In genomic region chr9:32709764-32710734, GRCm38 (mm10) we compare ENCODE assay signal across 9 mouse cellular contexts.
DNase-seq lines count a peak whose midpoint lies in the region; ATAC-seq and TF ChIP-seq lines count a peak whose summit lies in the region.
"Had no signal": no experiment of that assay in that cellular context is flagged by ENCODE, and none has a peak within 500 bp of the region (broad histone marks: within the 10 kb centered on the region; RNA-seq: fewer than 3 reads in every experiment).

No protein-coding gene starts in this region.

- no peak for DNase-seq in lung, embryonic 14.5 days
- DNase-seq in lung, postnatal 14 days = no peak
- DNase-seq in NIH3T3 (ENCODE audit: low read depth) = peak; percentile 60
- DNase-seq in natural killer cell, adult 2 months (ENCODE audit: low spot score in 2 of 2) = peak; percentile 56 to 74
- DNase-seq in cerebellum, adult 2 months = no peak
- no peak for DNase-seq in midbrain, embryonic 14.5 days
- DNase-seq in right cerebral cortex, postnatal 36 days (ENCODE audit: low spot score in 2 of 2) = no peak

- H3K27me3 ChIP-seq in lung, embryonic 14.5 days (ENCODE audit: insufficient read depth, low read length) = no peaks in the 10 kb centered on the region
- H3K27me3 ChIP-seq in heart, embryonic 16.5 days (ENCODE audit: control insufficient read depth, insufficient read depth, low read length) = no peaks in the 10 kb centered on the region
- H3K27me3 ChIP-seq in cerebellum, adult 2 months (ENCODE audit: control insufficient read depth, insufficient read depth, low read length) = no peaks in the 10 kb centered on the region
- H3K27me3 ChIP-seq in midbrain, embryonic 14.5 days (ENCODE audit: control insufficient read depth, insufficient read depth, low read length) = no peaks in the 10 kb centered on the region; the same call in 1 of the 2 replicates

- H3K9me3 ChIP-seq in lung, embryonic 14.5 days (ENCODE audit: low read depth, low read length) = no peaks in the 10 kb centered on the region
- no peaks in the 10 kb centered on the region for H3K9me3 ChIP-seq in heart, embryonic 16.5 days (replicated peaks; ENCODE audit: control insufficient read depth, low read length)
- H3K9me3 ChIP-seq in midbrain, embryonic 14.5 days (ENCODE audit: control insufficient read depth, low read length) = peaks cover 5% of the 10 kb centered on the region; the same call in 1 of the 2 replicates

- WGBS in lung, embryonic 14.5 days = 53% methylated on average over 17 of the region's 17 CpGs
- 46% methylated on average over 17 of the region's 17 CpGs for WGBS in heart, embryonic 16.5 days
- 89% methylated on average over 17 of the region's 17 CpGs for WGBS in cerebellum, adult 2 months
- 90% methylated on average over 17 of the region's 17 CpGs for WGBS in midbrain, embryonic 14.5 days

- H3K4me3 ChIP-seq in lung, embryonic 14.5 days (ENCODE audit: low read depth, low read length) = no peak overlapping the region
- H3K4me3 ChIP-seq in heart, embryonic 16.5 days (ENCODE audit: low read length) = no peak overlapping the region
- H3K4me3 ChIP-seq in cerebellum, adult 2 months (replicated peaks; ENCODE audit: insufficient read depth, low read depth, low read length) = no peak overlapping the region
- H3K4me3 ChIP-seq in midbrain, embryonic 14.5 days (replicated peaks; ENCODE audit: low read depth, low read length) = no peak overlapping the region

- TF ChIP-seq POLR2A in cerebellum, adult 2 months (IDR thresholded peaks at IDR 0.05; ENCODE audit: borderline replicate concordance, insufficient read depth, low read length) = no peak

- H3K4me2 ChIP-seq in lung, embryonic 14.5 days = peak overlapping the region; percentile 39; the same call in 1 of the 2 replicates
- H3K4me2 ChIP-seq in heart, embryonic 16.5 days (ENCODE audit: low read depth, low read length) = peak overlapping the region; percentile 46; the same call in 1 of the 2 replicates
- H3K4me2 ChIP-seq in midbrain, embryonic 14.5 days (ENCODE audit: low read length) = no peak overlapping the region
- H3K4me2 ChIP-seq: hindbrain, embryonic 14.5 days had no signal

- H3K36me3 ChIP-seq in lung, embryonic 14.5 days (ENCODE audit: insufficient read depth) = 0 out of 2 replicates have a peak, but pooled peaks cover 2% of the 10 kb centered on the region
- H3K36me3 ChIP-seq in heart, embryonic 16.5 days (ENCODE audit: control insufficient read depth, insufficient read depth) = no peaks in the 10 kb centered on the region
- H3K36me3 ChIP-seq in midbrain, embryonic 14.5 days (ENCODE audit: control insufficient read depth, insufficient read depth, low read length) = no peaks in the 10 kb centered on the region

- peak overlapping the region; percentile 44 for H3K27ac ChIP-seq in lung, embryonic 14.5 days (ENCODE audit: low read depth)
- peak overlapping the region; percentile 61 for H3K27ac ChIP-seq in heart, embryonic 16.5 days (ENCODE audit: low read length)
- H3K27ac ChIP-seq in cerebellum, adult 2 months (ENCODE audit: insufficient read depth, low read length) = no peak overlapping the region
- no peak overlapping the region for H3K27ac ChIP-seq in midbrain, embryonic 14.5 days (replicated peaks; ENCODE audit: low read depth, low read length)
- H3K27ac ChIP-seq: hindbrain, embryonic 14.5 days had no signal

- no peak for ATAC-seq in lung, embryonic 14.5 days (ENCODE audit: insufficient read depth)
- no peak for ATAC-seq in heart, embryonic 16.5 days (replicated peaks; ENCODE audit: extremely low read depth, insufficient read depth, low FRiP score)
- no peak for ATAC-seq in midbrain, embryonic 14.5 days (ENCODE audit: low FRiP score, low TSS enrichment)

- peaks cover 58% of the 10 kb centered on the region for H3K4me1 ChIP-seq in lung, embryonic 14.5 days (ENCODE audit: insufficient read depth)
- peaks cover 66% of the 10 kb centered on the region for H3K4me1 ChIP-seq in heart, embryonic 16.5 days (ENCODE audit: control insufficient read depth, insufficient read depth, low read length)
- no peaks in the 10 kb centered on the region for H3K4me1 ChIP-seq in cerebellum, adult 2 months (ENCODE audit: control insufficient read depth, insufficient read depth, low read length)
- H3K4me1 ChIP-seq in midbrain, embryonic 14.5 days (ENCODE audit: control insufficient read depth, insufficient read depth, low read length) = no peaks in the 10 kb centered on the region

- TF ChIP-seq CTCF in lung, embryonic 14.5 days (IDR thresholded peaks at IDR 0.05; ENCODE audit: low read depth) = no peak
- no peak for TF ChIP-seq CTCF in cerebellum, adult 2 months (IDR thresholded peaks at IDR 0.05; ENCODE audit: borderline replicate concordance, insufficient read depth, low read depth, low read length)

- no peak overlapping the region for H3K9ac ChIP-seq in lung, embryonic 14.5 days
- H3K9ac ChIP-seq in heart, embryonic 16.5 days (ENCODE audit: low read length) = peak overlapping the region; percentile 23; the same call in 1 of the 2 replicates
- H3K9ac ChIP-seq in midbrain, embryonic 14.5 days (replicated peaks; ENCODE audit: low read length) = no peak overlapping the region
- H3K9ac ChIP-seq: hindbrain, embryonic 14.5 days had no signal

Comparison
In these comparisons a context has a peak if more than half of its experiments do, and no peak if none do; other contexts are left out.
1. DNase-seq: peak in NIH3T3 (single experiment) and natural killer cell, adult 2 months (2 of 2); none in lung, embryonic 14.5 days (single experiment), lung, postnatal 14 days (single experiment), cerebellum, adult 2 months (0 of 2), midbrain, embryonic 14.5 days (single experiment) and right cerebral cortex, postnatal 36 days (0 of 2).
2. H3K27ac ChIP-seq: peak in lung, embryonic 14.5 days (single experiment) and heart, embryonic 16.5 days (single experiment); none in cerebellum, adult 2 months (single experiment) and midbrain, embryonic 14.5 days (single experiment).